Comparison of ENCODE assay signal across 8 mouse cellular contexts in the genomic region with DNA sequence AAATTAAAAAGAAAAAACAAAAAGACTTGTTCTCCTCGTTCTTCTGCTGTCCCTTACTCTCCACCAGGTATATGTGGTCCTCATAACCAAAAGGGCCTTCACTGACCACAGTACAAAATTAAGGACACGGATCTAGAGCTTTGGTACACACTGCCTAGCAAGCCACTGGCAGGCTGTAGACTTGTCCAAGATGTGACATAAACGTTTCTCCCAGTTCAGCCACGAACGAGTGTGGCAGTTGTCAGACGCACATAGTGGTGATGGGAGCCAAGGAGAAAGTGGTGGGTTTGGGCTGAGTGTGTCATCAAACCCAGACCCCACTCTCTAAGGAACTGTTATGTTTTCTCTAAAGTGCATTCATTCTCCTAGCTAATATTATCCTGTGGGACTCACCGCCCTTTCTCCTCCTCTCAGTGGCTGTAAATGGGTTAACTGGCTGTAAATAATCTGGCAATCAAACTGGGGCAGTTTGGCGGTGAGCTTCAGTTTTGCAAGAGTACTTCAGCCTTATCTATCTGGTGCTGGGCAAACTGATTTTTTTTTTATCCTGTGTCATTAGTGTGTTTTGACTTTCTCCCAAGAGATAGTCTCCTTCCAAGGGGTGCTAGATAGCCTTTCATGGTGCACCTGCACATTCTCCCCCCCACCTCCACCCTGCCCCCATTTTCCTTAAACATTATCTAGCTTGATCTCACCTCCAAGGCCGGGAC. TPM values are rescaled to one million over a fixed set of nuclear protein-coding genes. Genes with fewer than 3 reads are reported as not detected.
DNase-seq lines count a peak whose midpoint lies in the region; ATAC-seq lines count a peak whose summit lies in the region.

No protein-coding gene starts in this region.

- peak overlapping the region; percentile 86 for H3K4me2 ChIP-seq in hindbrain, embryonic 12.5 days (replicated peaks)

- H3K27me3 ChIP-seq in megakaryocyte, embryonic 14.5 days (replicated peaks) = no peaks in the 10 kb centered on the region
- 0 out of 2 replicates have a peak, but pooled peaks cover 4% of the 10 kb centered on the region for H3K27me3 ChIP-seq in embryonic facial prominence, embryonic 10.5 days (replicated peaks; ENCODE audit: low read depth, poor library complexity, severe bottlenecking)
- no peaks in the 10 kb centered on the region for H3K27me3 ChIP-seq in hindbrain, embryonic 12.5 days

- DNase-seq in embryonic facial prominence, embryonic 10.5 days (ENCODE audit: low spot score) = no peak
- DNase-seq in lung, postnatal 10 days = peak; percentile 26
- no peak for DNase-seq in frontal cortex, postnatal 25 days (ENCODE audit: low spot score in 2 of 2)
- DNase-seq in gastrocnemius, postnatal 10 days = no peak
- DNase-seq in thymus, postnatal 0 days (ENCODE audit: low spot score) = no peak

- H3K9me3 ChIP-seq in megakaryocyte, embryonic 14.5 days = no peaks in the 10 kb centered on the region
- H3K9me3 ChIP-seq in embryonic facial prominence, embryonic 10.5 days = no peaks in the 10 kb centered on the region
- no peaks in the 10 kb centered on the region for H3K9me3 ChIP-seq in hindbrain, embryonic 12.5 days (replicated peaks)

- 24% methylated on average over 9 of the region's 9 CpGs for WGBS in embryonic facial prominence, embryonic 10.5 days
- 20% methylated on average over 9 of the region's 9 CpGs for WGBS in hindbrain, embryonic 12.5 days

- H3K9ac ChIP-seq in hindbrain, embryonic 12.5 days = peak overlapping the region; percentile 20

- no peak for ATAC-seq in megakaryocyte, adult 5-6 weeks (ENCODE audit: poor library complexity, severe bottlenecking)
- ATAC-seq in hindbrain, embryonic 12.5 days (ENCODE audit: low FRiP score) = peak; percentile 55

- H3K27ac ChIP-seq in embryonic facial prominence, embryonic 10.5 days (replicated peaks) = peak overlapping the region; percentile 85
- peak overlapping the region; percentile 56 for H3K27ac ChIP-seq in hindbrain, embryonic 12.5 days

- H3K4me1 ChIP-seq in megakaryocyte, embryonic 14.5 days = peaks cover 64% of the 10 kb centered on the region
- H3K4me1 ChIP-seq in embryonic facial prominence, embryonic 10.5 days = peaks cover 17% of the 10 kb centered on the region
- H3K4me1 ChIP-seq in hindbrain, embryonic 12.5 days = peaks cover 8% of the 10 kb centered on the region

- H3K4me3 ChIP-seq in megakaryocyte, embryonic 14.5 days (replicated peaks) = peak overlapping the region; percentile 98
- H3K4me3 ChIP-seq in embryonic facial prominence, embryonic 10.5 days = peak overlapping the region; percentile 99
- peak overlapping the region; percentile 70 for H3K4me3 ChIP-seq in hindbrain, embryonic 12.5 days

- H3K36me3 ChIP-seq in megakaryocyte, embryonic 14.5 days (replicated peaks; ENCODE audit: low read length) = peaks cover 20% of the 10 kb centered on the region
- H3K36me3 ChIP-seq in embryonic facial prominence, embryonic 10.5 days (replicated peaks) = peaks cover 25% of the 10 kb centered on the region
- H3K36me3 ChIP-seq in hindbrain, embryonic 12.5 days = peaks cover 15% of the 10 kb centered on the region

RNA-seq across cellular contexts. Expression of a gene that starts 0.7 kb away (rescaled TPM):
- 0.77 TPM in 1 of 2 replicates, not detected in the other for polyA plus RNA-seq in megakaryocyte, embryonic 14.5 days (2012; ENCODE audit: insufficient read depth, low replicate concordance)
- total RNA-seq in megakaryocyte, adult 5-6 weeks (2015) = 0.54 and 1.6 TPM in 2 replicates
- 2.5 and 5.7 TPM in 2 replicates for total RNA-seq in megakaryocyte, adult 5-6 weeks (2017)
- polyA plus RNA-seq in embryonic facial prominence, embryonic 10.5 days (2016; fragmentation: Nextera tagmentation; extraction: Ambion mirVana) = 0.82 and 1.4 TPM in 2 replicates
- 2.6 and 3.9 TPM in 2 replicates for polyA plus RNA-seq in hindbrain, embryonic 12.5 days (2016; fragmentation: Nextera tagmentation; extraction: Ambion mirVana)
- total RNA-seq in gastrocnemius, postnatal 10 days (2021) = under 1 TPM; 0.81 to 0.87 TPM
- polyA plus RNA-seq in thymus, postnatal 0 days (2015; fragmentation: Nextera tagmentation; extraction: Ambion mirVana) = 0.36 and 1.1 TPM in 2 replicates

RNA-seq across cellular contexts. Expression of a gene that starts 0.9 kb away (rescaled TPM):
- 84.7 and 161 TPM in 2 replicates for polyA plus RNA-seq in megakaryocyte, embryonic 14.5 days (2012; ENCODE audit: insufficient read depth, low replicate concordance)
- 163 and 181 TPM in 2 replicates for total RNA-seq in megakaryocyte, adult 5-6 weeks (2015)
- 53.2 and 54.8 TPM in 2 replicates for total RNA-seq in megakaryocyte, adult 5-6 weeks (2017)
- polyA plus RNA-seq in embryonic facial prominence, embryonic 10.5 days (2016; fragmentation: Nextera tagmentation; extraction: Ambion mirVana) = 525 and 531 TPM in 2 replicates
- 480 and 552 TPM in 2 replicates for polyA plus RNA-seq in hindbrain, embryonic 12.5 days (2016; fragmentation: Nextera tagmentation; extraction: Ambion mirVana)
- 100 to 1,000 TPM; 882 to 991 TPM for total RNA-seq in gastrocnemius, postnatal 10 days (2021)
- polyA plus RNA-seq in thymus, postnatal 0 days (2015; fragmentation: Nextera tagmentation; extraction: Ambion mirVana) = 929 and 986 TPM in 2 replicates

RNA-seq across cellular contexts. Expression of a gene that starts 8.5 kb away (rescaled TPM):
- not detected in 2 replicates for polyA plus RNA-seq in megakaryocyte, embryonic 14.5 days (2012; ENCODE audit: insufficient read depth, low replicate concordance)
- total RNA-seq in megakaryocyte, adult 5-6 weeks (2015) = not detected in 2 replicates
- not detected in 2 replicates for total RNA-seq in megakaryocyte, adult 5-6 weeks (2017)
- polyA plus RNA-seq in embryonic facial prominence, embryonic 10.5 days (2016; fragmentation: Nextera tagmentation; extraction: Ambion mirVana) = not detected in 2 replicates
- not detected in 2 replicates for polyA plus RNA-seq in hindbrain, embryonic 12.5 days (2016; fragmentation: Nextera tagmentation; extraction: Ambion mirVana)
- total RNA-seq in gastrocnemius, postnatal 10 days (2021) = not detected
- polyA plus RNA-seq in thymus, postnatal 0 days (2015; fragmentation: Nextera tagmentation; extraction: Ambion mirVana) = 0.29 TPM in 1 of 2 replicates, not detected in the other

RNA-seq across cellular contexts. Expression of a gene that starts 25.4 kb away (rescaled TPM):
- not detected in 2 replicates for polyA plus RNA-seq in megakaryocyte, embryonic 14.5 days (2012; ENCODE audit: insufficient read depth, low replicate concordance)
- not detected in 2 replicates for total RNA-seq in megakaryocyte, adult 5-6 weeks (2015)
- total RNA-seq in megakaryocyte, adult 5-6 weeks (2017) = 0.11 TPM in 1 of 2 replicates, not detected in the other
- polyA plus RNA-seq in embryonic facial prominence, embryonic 10.5 days (2016; fragmentation: Nextera tagmentation; extraction: Ambion mirVana) = 0.16 and 0.19 TPM in 2 replicates
- 0.09 and 0.12 TPM in 2 replicates for polyA plus RNA-seq in hindbrain, embryonic 12.5 days (2016; fragmentation: Nextera tagmentation; extraction: Ambion mirVana)
- total RNA-seq in gastrocnemius, postnatal 10 days (2021) = not detected
- polyA plus RNA-seq in thymus, postnatal 0 days (2015; fragmentation: Nextera tagmentation; extraction: Ambion mirVana) = not detected in 2 replicates

RNA-seq across cellular contexts. Expression of a gene that starts 25.5 kb away (rescaled TPM):
- 0.07 TPM in 1 of 2 replicates, not detected in the other for polyA plus RNA-seq in megakaryocyte, embryonic 14.5 days (2012; ENCODE audit: insufficient read depth, low replicate concordance)
- total RNA-seq in megakaryocyte, adult 5-6 weeks (2015) = 0.05 and 0.13 TPM in 2 replicates
- total RNA-seq in megakaryocyte, adult 5-6 weeks (2017) = 0.07 and 4.5 TPM in 2 replicates
- polyA plus RNA-seq in embryonic facial prominence, embryonic 10.5 days (2016; fragmentation: Nextera tagmentation; extraction: Ambion mirVana) = 2.3 and 2.4 TPM in 2 replicates
- 5.2 and 6.3 TPM in 2 replicates for polyA plus RNA-seq in hindbrain, embryonic 12.5 days (2016; fragmentation: Nextera tagmentation; extraction: Ambion mirVana)
- total RNA-seq in gastrocnemius, postnatal 10 days (2021) = under 1 TPM; 0.45 to 0.54 TPM
- polyA plus RNA-seq in thymus, postnatal 0 days (2015; fragmentation: Nextera tagmentation; extraction: Ambion mirVana) = 0.27 and 0.42 TPM in 2 replicates
